Mouse (Mus musculus) megakaryocyte, embryonic 14.5 days (primary cell): Measurements from ENCODE around the gene Strada. TPM values are rescaled to one million over a fixed set of nuclear protein-coding genes. Genes with fewer than 3 reads are reported as not detected.

Source experiments
- H3K27me3 ChIP-seq: replicated peaks from 2 replicates; pipeline ENCODE3; 2012; ENCODE audit warnings: inconsistent platforms
- H3K36me3 ChIP-seq: replicated peaks from 2 replicates; pipeline ENCODE3; 2012; ENCODE audit warnings: low read length, inconsistent platforms, mixed read lengths
- H3K4me1 ChIP-seq: 2 replicates; pipeline ENCODE4 v1.6.1; 2012; ENCODE audit warnings: inconsistent platforms
- H3K4me3 ChIP-seq: replicated peaks from 2 replicates; pipeline ENCODE3; 2012; ENCODE audit warnings: moderate library complexity, mild to moderate bottlenecking, inconsistent platforms
- H3K9me3 ChIP-seq: 2 replicates; pipeline ENCODE4 v1.6.1; 2012; ENCODE audit warnings: inconsistent platforms
- FLI1 ChIP-seq: IDR thresholded peaks from 2 replicates; pipeline ENCODE4 v1.6.1; 2012; ENCODE audit warnings: low read length, inconsistent platforms, mixed read lengths
- GATA1 ChIP-seq: IDR thresholded peaks from 3 replicates; pipeline ENCODE4 v1.6.1; 2012; ENCODE audit warnings: mixed read lengths, low read length, inconsistent platforms, borderline replicate concordance
- polyA plus RNA-seq: library from polyadenylated mRNA; stranded (reverse); fragments of >175 nt; gene quantifications from 2 replicates; pipeline ENCODE4 v1.2.3, GENCODE M21; 2012; ENCODE audit warnings: low replicate concordance; ENCODE audit not compliant: insufficient read depth

Strada gene
- polyA plus RNA-seq, 1 experiment = 50.4 TPM

- no peaks in the 10 kb centered on the region for H3K9me3 ChIP-seq
- H3K36me3 ChIP-seq = peaks cover 27% of the 10 kb centered on the region
- TF ChIP-seq FLI1 (no peak), GATA1 (no peak)
- H3K4me1 ChIP-seq = peaks cover 70% of the 10 kb centered on the region
- H3K27me3 ChIP-seq = no peaks in the 10 kb centered on the region
- no peak overlapping the region for H3K4me3 ChIP-seq
Observed at GRCm38 (mm10) chr11:106191716-106192115, 10.3 kb downstream of the Strada start.

GRCm38 (mm10) chr11:106187326-106187725 is 14.6 kb downstream of the Strada start:
- TF ChIP-seq GATA1 = no peak
- TF ChIP-seq FLI1 = no peak
- no peaks in the 10 kb centered on the region for H3K9me3 ChIP-seq
- H3K4me1 ChIP-seq = peaks cover 38% of the 10 kb centered on the region
- H3K27me3 ChIP-seq = no peaks in the 10 kb centered on the region
- H3K36me3 ChIP-seq = peaks cover 55% of the 10 kb centered on the region
- no peak overlapping the region for H3K4me3 ChIP-seq

GRCm38 (mm10) chr11:106180449-106180801 is 21.5 kb downstream of the Strada start:
- Histone ChIP-seq H3K36me3 (peaks cover 54% of the 10 kb centered on the region), H3K27me3 (no peaks in the 10 kb centered on the region), H3K9me3 (no peaks in the 10 kb centered on the region), H3K4me3 (no peak overlapping the region), H3K4me1 (peaks cover 35% of the 10 kb centered on the region)
- TF ChIP-seq GATA1 (no peak), FLI1 (no peak)

- Histone ChIP-seq H3K27me3 (no peaks in the 10 kb centered on the region), H3K4me3 (peak overlapping the region; percentile 68), H3K9me3 (no peaks in the 10 kb centered on the region), H3K4me1 (peaks cover 30% of the 10 kb centered on the region), H3K36me3 (peaks cover 51% of the 10 kb centered on the region)
- no peak for TF ChIP-seq FLI1
- TF ChIP-seq GATA1 = no peak
Observed at GRCm38 (mm10) chr11:106179711-106180448, 22.1 kb downstream of the Strada start.

- H3K27me3 ChIP-seq = no peaks in the 10 kb centered on the region
- peaks cover 34% of the 10 kb centered on the region for H3K4me1 ChIP-seq
- peaks cover 48% of the 10 kb centered on the region for H3K36me3 ChIP-seq
- TF ChIP-seq FLI1 (no peak), GATA1 (no peak)
- H3K9me3 ChIP-seq = no peaks in the 10 kb centered on the region
- peak overlapping the region; percentile 66 for H3K4me3 ChIP-seq
Observed at GRCm38 (mm10) chr11:106178036-106178782, 23.8 kb downstream of the Strada start.

GRCm38 (mm10) chr11:106176372-106176771 is 25.6 kb downstream of the Strada start:
- Histone ChIP-seq H3K4me3 (no peak overlapping the region), H3K4me1 (peaks cover 43% of the 10 kb centered on the region), H3K36me3 (peaks cover 44% of the 10 kb centered on the region), H3K9me3 (no peaks in the 10 kb centered on the region), H3K27me3 (no peaks in the 10 kb centered on the region)
- no peak for TF ChIP-seq FLI1
- TF ChIP-seq GATA1 = no peak

GRCm38 (mm10) chr11:106175081-106175480 is 26.9 kb downstream of the Strada start:
- Histone ChIP-seq H3K4me1 (peaks cover 33% of the 10 kb centered on the region), H3K9me3 (no peaks in the 10 kb centered on the region), H3K36me3 (peaks cover 46% of the 10 kb centered on the region), H3K27me3 (no peaks in the 10 kb centered on the region), H3K4me3 (no peak overlapping the region)
- TF ChIP-seq FLI1 (no peak), GATA1 (no peak)

- Histone ChIP-seq H3K9me3 (no peaks in the 10 kb centered on the region), H3K4me1 (peaks cover 26% of the 10 kb centered on the region), H3K27me3 (no peaks in the 10 kb centered on the region), H3K4me3 (no peak overlapping the region), H3K36me3 (peaks cover 51% of the 10 kb centered on the region)
- no peak for TF ChIP-seq GATA1
- no peak for TF ChIP-seq FLI1
Observed at GRCm38 (mm10) chr11:106174372-106174771, 27.6 kb downstream of the Strada start.

- no peak for TF ChIP-seq FLI1
- TF ChIP-seq GATA1 = no peak
- peaks cover 57% of the 10 kb centered on the region for H3K36me3 ChIP-seq
Observed at GRCm38 (mm10) chr11:106173228-106173627, 28.7 kb downstream of the Strada start.

GRCm38 (mm10) chr11:106170807-106171206 is 31.2 kb downstream of the Strada start:
- TF ChIP-seq FLI1 (no peak), GATA1 (no peak)
- Histone ChIP-seq H3K4me3 (no peak overlapping the region), H3K9me3 (no peaks in the 10 kb centered on the region), H3K4me1 (peaks cover 17% of the 10 kb centered on the region), H3K36me3 (peaks cover 72% of the 10 kb centered on the region), H3K27me3 (no peaks in the 10 kb centered on the region)

More at GRCm38 (mm10) chr11:106173228-106173627, 28.7 kb downstream of the Strada start:
- H3K27me3 ChIP-seq = no peaks in the 10 kb centered on the region
- no peaks in the 10 kb centered on the region for H3K9me3 ChIP-seq
- H3K4me3 ChIP-seq = no peak overlapping the region
- peaks cover 17% of the 10 kb centered on the region for H3K4me1 ChIP-seq
